Mouse (Mus musculus): ENCODE data around the gene Pepd.

Pepd gene

DNA sequence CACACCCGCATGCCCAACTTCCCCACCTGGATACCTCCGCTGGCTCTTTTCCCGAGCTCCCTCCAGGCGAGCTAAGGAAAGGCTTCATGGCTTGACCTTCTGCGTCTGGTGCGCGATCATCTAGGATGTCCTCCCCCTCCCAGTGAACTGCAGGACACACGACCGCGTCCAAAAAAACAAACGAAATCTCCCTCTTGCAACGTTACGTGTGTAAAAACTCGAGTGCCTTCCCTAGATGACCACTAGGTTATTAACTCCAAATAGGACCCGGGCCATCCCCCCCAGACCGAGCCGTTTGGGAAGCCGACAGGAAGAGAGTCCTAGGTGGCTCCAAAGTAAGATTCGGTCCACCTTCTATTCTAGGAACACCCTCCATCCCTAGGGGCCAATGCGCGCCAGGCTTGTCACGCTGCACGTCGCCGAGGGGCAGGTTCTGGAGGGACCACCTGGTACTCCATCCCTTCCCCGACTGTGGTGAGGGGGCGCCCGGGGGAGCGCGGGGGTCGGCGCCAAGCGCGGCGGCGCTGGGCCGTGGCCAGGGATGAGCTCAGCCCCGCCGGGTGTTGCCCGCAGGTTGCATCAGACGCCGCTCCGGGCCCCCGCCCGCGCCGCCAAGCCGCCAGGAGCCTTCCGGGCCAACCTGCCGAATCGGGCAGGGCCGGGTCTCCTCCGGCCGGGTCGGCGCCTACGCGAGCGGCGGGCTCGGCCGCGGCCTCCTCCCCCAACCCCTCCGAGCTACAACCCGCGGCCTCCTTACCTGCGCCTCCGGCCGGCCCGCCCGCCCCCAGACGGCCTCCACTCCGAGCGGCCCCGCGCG lies 143.6 kb downstream of the Pepd start:
- DNase-seq (ENCODE audit: low spot score in 2 of 2) = peak in 1 of 2 experiments; percentile 68

DNA sequence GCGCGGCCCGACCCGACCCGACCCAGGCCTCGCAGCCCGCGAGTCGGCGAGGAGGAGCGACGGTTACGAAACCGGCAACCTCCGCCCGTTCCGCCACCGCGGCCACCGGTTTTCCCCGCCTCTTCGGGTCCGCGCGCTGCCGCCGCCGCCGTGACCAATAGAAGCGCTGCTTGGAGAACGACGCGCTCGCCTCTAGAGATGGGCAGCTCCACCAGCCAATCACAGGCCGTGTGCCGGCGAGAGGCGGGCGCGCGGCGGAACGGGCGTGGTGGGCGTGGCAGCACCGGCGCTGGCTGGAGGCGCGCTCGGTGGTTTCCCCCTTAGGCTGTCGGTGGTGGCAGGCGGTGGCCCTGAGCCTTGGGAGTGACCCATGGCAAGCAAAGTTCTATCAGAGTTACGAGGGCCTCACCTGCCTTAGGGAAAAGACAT lies 144.3 kb downstream of the Pepd start, which contains the start of gene Cebpg:
Cebpg (minus strand) TSS at position 138 of the 429 bp plus-strand sequence.
- DNase-seq (ENCODE audit: low spot score in 2 of 2) = peak; percentile 97 to 98

DNA sequence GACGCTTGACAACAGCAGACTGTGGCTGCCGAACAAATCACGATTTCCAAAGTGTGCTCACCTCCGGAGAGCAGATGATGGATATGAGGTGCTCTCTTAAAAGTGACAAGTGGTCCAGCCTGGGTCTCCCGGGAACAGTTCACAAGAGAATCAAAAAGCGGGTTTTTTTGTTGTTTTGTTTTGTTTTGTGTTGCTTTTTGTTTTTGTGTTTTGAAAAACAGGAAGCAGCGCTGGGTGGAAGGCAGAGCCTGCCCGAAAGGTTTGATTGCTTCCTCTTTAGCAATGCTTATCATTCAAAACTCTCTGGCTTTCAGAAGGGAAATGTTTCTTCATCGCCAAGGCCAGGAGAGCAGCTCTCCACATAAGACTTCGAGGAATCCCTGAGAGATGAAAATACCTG lies 144.8 kb downstream of the Pepd start:
- DNase-seq (ENCODE audit: low spot score in 2 of 2) = peak in 1 of 2 experiments; percentile 38

DNA sequence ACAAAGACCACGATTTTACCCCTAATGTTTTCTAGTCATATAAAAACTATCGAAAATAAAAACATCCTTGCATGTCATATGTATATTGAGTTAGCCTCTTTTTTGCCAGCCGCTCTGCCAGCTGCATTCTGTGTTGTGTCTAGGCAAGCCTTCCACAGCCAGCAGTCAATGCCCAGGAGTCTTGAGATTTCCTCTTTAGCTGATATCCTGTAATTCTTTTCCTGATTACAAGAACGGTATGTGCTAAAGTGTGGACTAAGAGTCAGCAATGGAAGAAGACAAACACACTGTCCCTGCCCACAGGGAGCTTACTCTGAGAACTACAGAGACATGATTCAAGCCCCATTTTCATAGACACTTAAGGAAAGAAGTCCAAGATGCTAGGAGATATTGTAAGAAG lies 145.4 kb downstream of the Pepd start:
- DNase-seq (ENCODE audit: low spot score in 2 of 2) = no peak

DNA sequence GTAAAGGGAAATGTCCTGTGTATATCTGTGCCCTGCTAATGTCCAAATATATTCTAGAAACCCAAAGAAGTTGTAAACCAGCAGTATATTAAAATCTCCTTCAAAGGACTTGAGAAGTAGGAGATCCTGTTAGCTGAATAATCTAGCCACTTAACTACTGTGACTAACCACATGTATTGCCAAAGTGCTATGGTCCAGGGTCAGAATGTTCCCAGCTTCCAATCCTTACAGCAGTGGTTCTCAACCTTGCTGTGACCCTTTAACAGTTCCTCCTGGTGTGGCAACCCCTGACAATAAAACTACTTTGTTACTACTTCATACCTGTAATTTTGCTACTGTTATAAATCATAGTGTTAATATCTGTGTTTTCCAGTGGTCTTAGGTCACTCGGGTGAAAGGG lies 146.2 kb downstream of the Pepd start:
- no peak for DNase-seq (ENCODE audit: low spot score in 2 of 2)

DNA sequence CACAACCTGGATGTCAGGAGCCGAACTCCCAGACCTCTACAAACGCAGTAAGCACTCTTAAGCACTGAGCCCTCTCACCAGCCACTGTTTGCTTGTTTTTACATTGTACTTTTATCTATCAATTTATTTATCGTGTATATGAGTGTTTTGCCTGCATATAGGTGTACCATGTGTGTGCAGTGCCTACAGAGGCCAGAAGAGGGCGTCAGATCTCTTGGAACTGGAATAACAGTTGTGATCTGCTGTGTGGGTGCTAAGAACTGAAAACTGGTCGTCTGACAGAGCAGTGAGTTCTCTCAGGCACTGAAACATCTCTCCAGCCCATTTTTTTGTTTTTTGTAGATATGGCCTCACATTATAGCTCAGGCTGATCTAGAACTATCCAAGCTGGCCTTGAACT lies 147.3 kb downstream of the Pepd start:
- DNase-seq (ENCODE audit: low spot score in 2 of 2) = no peak

DNA sequence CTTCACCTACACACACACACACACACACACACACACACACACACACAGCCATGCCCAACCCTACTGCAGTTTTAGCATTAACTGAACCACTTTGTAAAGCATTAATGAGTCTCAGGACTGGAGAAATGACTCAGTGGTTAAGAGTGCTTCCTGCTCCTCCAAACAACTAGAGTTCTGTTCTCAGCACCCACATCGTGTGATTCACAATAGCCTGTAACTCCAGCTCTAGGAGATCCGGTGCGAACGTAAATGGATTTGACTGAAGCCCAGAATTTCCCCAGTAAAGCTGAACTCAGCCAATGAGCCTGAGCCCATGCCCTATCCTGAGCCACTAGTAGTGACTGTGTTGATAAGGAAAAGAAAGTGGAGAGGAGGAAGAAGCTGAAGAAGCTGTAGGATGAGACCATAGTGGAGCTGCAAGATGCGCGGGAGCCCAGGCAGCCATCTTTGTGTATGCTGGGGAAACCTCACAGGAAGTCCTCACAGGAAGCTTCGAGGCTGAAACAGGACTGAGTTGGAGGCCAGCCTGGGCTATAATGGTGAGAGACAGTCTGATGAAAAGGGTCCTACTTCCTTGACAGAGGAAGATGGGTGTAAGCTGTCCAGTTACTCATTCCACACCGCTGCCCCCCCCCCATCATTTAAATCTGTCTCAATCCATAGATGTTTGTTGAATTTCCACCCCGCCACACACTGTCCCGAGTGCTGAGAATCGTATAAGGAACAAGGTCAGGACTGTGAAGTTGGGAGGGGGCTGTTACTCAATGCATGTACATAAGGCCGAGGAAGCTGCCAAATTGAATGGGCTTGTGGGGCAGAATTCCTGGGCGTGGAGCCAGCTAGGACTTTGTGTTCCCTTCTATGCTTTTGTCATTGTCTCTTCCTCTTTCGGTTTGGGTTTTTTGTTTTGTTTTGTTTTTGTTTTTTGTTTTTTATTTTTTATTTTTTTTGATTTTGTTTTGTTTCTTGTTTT lies 152.4 kb downstream of the Pepd start:
- peak in 1 of 2 experiments; percentile 46 for DNase-seq (ENCODE audit: low spot score in 2 of 2)

DNA sequence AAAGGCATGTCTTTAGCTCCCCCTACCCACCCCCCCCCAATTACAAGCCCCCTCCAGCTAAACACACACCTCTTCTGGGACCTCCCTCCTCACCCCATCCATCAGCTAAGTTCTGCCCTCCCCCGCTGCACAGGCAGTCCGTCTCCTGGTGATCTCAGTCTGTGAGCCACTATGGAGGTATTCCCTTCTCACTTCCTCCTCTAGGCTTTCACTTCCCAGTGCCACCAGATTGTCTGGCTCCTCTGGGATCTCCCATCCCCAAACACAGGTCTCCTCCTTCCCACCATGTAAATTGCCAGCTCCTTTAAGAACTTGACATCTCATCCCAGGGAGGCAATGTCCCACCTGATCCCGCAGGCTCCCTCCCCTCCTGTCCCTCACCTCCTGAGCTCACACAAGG lies 153.8 kb downstream of the Pepd start:
- DNase-seq (ENCODE audit: low spot score in 2 of 2) = no peak

DNA sequence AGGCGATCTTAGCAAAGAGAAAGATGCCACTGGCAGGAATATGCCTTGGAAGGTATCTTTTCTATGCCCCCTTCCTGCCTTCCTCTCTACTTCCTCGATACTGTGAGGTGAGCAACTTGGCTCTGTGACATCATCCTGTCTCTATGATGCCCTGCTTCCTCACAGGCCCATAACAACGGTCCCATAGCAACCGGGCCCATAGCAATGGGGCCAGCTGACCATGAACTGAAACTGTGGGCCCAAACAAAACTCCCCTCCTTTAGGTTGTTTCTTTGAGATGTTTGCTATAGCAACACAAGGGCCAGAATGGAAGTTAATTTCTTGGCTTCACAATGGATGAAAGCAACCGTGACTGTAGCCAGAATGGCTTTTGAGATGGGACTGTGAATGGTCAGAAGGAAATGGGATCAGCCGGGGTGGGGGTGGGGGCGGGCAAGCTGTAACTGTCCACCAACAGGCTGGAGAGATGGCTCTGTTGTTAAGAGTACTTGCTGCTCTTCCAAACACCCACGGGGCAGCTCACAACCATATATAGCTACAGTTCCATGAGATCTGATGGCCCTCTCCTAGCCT lies 154.5 kb downstream of the Pepd start:
- no peak for DNase-seq (ENCODE audit: low spot score in 2 of 2)

DNA sequence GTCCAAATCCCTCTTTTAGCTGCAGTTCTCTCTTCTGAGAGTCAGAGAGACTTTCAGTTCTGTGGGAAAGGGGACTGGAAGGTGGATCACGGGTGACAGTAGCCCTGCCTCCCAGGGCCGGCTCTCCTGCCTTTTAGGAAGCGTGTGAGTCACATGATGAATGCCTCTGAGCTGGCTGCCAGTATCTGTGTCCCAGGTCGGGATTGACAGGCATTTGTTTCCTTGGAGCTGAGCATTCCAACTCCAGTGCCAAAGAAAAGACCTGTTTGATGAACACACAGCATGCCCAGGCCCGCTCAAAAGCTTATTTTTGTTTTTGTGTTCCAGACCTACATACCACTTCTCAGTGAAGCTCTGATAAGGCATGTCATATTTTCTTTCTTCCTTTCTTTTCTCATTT lies 164.5 kb downstream of the Pepd start:
- DNase-seq (ENCODE audit: low spot score in 2 of 2) = peak; percentile 28 to 42

DNA sequence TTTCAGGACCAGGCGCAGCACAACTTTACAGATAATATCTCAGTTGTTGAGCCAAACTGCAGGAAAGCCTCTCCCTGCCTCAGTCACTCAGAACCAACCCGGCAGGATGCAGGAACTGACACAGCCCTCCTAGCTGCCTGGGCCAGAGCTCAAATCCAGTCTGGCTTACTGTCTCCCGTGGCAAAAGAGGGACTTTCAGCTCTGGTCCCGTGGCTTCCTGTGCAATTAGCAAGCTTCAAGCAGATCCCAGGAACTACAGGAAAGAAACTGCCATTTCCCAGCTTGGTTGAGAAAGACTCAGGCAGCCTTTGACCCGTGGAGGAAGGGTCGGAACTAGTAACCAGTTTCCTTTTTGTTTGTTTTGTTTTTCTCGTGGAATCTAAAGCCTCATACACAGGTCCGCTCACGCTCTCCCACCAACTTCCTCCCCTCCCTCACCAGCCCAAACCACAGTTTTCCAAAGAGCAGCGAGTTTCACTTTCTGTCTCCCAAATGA lies 168.7 kb downstream of the Pepd start:
- peak; percentile 82 to 86 for DNase-seq (ENCODE audit: low spot score in 2 of 2)

DNA sequence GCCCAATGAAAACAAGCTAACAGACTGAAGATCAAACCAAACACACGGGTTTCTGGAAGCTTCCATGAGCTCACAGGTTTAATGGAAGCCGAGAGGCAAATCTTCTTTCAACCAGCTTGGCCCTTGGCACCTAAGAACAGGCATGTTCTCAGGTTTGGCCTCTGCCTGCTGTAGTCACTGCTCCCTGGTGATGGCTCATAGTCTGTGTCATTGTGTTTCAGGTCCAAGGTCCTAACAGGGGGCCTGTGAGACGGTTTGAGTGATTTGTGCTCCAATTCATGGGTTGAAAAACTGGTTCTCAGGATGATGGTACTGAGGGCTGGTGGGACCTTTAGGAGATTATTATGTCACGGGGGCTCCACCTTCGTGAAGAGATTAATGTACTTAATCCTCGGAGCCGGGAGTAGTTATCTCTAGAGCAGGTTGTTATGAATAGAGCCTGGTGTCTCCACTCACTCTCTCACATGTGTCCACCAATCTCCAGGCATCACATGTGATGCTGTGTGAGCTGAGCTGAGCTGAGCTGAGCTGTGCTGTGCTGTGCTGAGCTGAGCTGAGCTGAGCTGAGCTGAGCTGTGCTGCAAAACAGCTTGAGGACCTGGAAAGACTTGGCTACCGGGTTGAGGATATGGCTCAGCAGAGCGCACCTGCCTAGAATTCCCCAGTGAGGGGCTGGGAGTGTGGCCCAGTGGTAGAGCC lies 169.4 kb downstream of the Pepd start:
- DNase-seq (ENCODE audit: low spot score in 2 of 2) = no peak

DNA sequence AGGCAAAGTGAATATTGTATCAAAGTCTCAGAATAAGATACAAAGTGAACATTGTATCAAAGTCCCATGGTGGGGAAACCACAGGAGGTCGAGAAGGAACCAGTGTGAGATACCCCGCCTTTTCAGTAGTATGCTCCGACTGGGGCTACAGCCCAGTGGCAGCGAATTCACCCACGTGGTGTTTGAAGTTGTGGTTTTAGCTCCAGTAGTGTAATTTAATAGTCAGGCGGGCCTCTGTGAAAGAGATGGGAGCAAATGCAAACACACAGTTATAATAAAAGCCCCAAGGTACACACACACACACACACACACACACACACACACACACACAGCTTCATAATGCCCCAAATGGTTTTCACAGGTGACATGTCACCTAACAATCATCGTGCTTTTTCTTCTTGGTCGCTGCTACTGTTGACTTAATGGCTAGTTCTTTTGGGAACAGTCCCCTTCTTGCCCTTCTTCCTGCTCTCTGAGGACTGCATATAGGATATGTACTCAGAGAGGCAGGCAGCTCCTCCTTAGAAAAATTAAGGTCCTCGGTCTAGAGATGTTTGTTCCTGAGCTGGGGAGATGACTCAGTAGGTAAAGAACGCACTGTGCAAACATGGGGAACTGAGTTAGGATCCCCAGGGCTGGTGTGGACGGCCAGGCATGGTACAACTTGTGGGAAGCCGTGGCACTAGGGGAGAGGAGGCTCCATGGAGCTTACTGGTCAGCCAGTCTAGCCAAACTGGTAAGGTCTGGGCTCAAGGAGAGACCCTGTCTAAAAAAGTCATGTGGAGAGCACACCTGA lies 172.6 kb downstream of the Pepd start:
- no peak for DNase-seq (ENCODE audit: low spot score in 2 of 2)

DNA sequence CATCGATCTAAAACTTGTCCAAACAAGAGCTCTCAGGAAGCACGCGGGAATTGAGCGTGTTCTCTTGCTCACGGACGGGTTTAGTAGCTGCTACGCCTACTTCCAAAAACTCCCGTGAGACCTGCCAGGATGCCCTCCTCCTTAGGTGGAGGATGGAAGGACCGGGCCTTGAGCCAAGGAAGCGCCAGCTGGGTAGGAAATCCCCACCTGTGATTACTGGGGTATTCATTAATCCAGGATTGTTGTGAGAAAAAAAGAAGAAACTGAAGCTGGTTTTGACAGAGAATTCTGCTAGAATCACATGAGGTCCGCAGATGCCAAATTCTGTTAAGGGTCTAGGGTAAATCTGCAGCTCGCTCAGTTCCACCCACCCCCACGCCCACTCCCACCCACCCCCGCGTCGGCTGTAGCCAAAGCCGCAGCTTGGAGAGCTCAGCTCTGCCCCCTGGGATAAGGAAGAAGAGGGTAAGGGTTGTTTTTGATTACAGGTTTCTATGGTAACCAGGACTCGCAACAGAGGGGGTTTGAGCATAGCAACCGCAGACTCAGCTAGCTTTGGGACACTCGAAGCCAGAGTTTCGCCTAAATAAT lies 174.2 kb downstream of the Pepd start:
- DNase-seq (ENCODE audit: low spot score in 2 of 2) = peak; percentile 35 to 52

DNA sequence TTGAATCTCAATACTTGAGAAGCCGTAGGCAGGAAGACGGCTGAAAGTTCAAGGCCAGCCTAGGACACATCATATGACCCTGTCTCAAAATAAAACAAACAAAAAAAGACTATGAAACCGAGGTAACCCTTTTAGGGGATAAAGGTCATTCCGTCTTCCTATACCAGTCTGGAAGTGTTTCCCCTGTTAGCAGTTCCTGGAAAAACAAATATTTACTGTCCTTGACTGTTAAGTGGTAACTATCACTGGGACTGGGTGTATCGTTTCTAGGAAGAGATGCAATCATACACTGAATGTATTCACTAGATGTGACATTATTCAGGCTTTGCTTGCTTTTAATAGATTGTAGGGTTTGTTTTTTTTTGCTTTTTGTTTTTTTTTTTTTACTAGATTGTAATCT lies 178.4 kb downstream of the Pepd start:
- no peak for DNase-seq (ENCODE audit: low spot score in 2 of 2)
